Mouse (Mus musculus): ENCODE data around the gene Rnf13. TPM values are rescaled to one million over a fixed set of nuclear protein-coding genes. Genes with fewer than 3 reads are reported as not detected.

Rnf13 gene
- 91.0 and 93.9 TPM in 2 replicates for polyA plus RNA-seq (2015; fragmentation: Nextera tagmentation; extraction: Ambion mirVana)

DNA sequence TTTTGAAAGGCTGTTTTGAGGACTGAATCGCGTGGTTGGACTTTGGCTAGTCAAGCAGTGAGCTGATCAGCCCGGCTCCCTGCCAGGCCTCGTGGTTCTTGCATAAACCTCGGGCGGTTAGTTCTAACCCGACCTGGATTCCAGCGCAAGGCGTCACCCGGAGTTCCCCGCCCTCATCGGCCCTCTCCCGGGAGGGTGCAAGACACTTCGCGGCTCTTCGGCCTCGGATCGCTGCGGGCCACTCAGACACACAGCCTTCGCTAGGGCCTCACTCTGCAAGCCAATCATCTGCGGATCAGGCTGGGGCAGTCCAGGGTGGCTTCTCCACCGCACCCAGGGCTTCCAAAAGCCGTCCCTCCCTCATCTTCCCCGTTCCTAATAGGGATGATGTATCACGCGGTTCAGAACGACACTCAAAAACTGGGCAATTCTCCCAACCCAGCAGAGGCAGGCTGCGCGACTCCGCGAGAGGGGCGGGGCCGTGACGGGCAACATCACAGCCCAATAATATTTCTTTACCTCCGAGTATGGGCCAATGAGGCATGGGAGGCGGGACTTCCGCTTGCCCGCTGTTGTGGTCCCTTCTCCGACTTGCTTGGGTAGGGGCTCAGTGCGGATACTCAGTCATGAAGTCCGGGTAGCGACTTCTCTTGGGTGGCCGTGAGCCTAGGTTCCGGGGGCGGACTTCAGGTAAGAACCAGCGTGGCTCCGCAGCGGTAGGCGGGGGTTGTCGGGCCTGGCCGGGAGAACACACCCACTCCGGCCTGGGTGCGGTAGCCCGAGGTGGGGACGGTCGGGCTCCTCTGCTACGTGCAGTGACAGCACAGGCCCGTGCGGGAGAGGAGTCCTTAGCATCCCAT lies at the start of gene Rnf13:
Gene Rnf13 (plus strand): TSS at position 552 of the 860 bp plus-strand sequence.
- Histone ChIP-seq H3K27me3 (no peaks in the 10 kb centered on the region), H3K36me3 (no peaks in the 10 kb centered on the region), H3K4me2 (peak within 1 kb of the TSS; percentile 77), H3K27ac (replicated peaks) (peak within 1 kb of the TSS; percentile 94), H3K4me3 (peak within 1 kb of the TSS; percentile 83), H3K9me3 (no peaks in the 10 kb centered on the region), H3K4me1 (replicated peaks) (peaks cover 22% of the 10 kb centered on the region), H3K9ac (peak within 1 kb of the TSS; percentile 75)
- WGBS: under 1% methylated on average over 59 of the region's 59 CpGs
- peak; percentile 100 for ATAC-seq (ENCODE audit: low FRiP score, low read depth)

DNA sequence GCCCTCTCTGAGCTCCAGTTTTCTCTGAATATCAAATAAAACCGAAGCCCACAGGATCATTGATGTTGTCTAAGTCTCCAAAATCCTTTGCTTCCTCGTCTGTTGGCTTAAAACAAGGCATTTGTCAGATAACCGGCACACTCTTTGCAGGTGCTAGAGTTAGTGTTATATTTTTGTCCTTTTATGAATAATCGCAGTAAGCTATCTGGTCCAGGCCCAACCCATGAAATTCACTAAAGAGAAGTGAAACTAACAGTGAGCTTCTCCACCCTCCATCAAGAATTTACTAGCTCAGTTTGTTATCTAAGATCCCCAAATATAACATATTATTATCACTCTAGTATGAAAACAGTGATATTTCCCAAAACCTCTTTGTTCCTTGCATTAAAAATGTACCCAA lies 44.1 kb upstream of the Rnf13 start:
- H3K4me3 ChIP-seq: no peak overlapping the region
- no peak overlapping the region for H3K9ac ChIP-seq
- WGBS: 91% methylated on average over 4 of the region's 4 CpGs
- H3K36me3 ChIP-seq: no peaks in the 10 kb centered on the region
- no peaks in the 10 kb centered on the region for H3K27me3 ChIP-seq
- H3K27ac ChIP-seq (replicated peaks): no peak overlapping the region
- ATAC-seq (ENCODE audit: low FRiP score, low read depth): no peak
- no peak overlapping the region for H3K4me2 ChIP-seq
- H3K9me3 ChIP-seq: no peaks in the 10 kb centered on the region
- H3K4me1 ChIP-seq (replicated peaks): no peaks in the 10 kb centered on the region

DNA sequence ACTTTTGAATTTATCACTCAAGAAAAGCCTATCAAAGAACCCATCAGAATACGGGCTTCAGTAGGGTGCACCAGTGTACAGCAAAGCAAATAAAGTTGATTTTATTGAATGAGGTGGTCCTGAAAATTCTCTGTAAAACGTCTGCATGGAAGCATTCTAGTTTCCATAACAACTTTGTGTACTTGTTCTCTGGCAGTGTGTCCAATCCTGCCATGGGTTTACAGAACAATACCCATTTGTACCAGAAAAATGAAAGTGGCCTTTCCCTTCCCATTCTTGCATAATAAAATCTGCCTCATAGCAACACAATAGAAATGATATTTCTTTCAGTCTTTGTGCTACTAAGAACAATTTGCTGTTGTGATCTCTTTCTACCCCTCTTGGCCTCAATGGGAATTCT lies 43.1 kb upstream of the Rnf13 start, which contains the start of gene Ankub1:
Gene Ankub1 (minus strand): TSS at position 81 of the 400 bp plus-strand sequence.
- Histone ChIP-seq H3K4me2 (no peak within 1 kb of the TSS), H3K4me1 (replicated peaks) (no peaks in the 10 kb centered on the region), H3K36me3 (no peaks in the 10 kb centered on the region), H3K9ac (no peak within 1 kb of the TSS), H3K4me3 (no peak within 1 kb of the TSS), H3K27ac (replicated peaks) (no peak within 1 kb of the TSS), H3K9me3 (no peaks in the 10 kb centered on the region), H3K27me3 (no peaks in the 10 kb centered on the region)
- WGBS: 41% methylated on average over 2 of the region's 2 CpGs
- ATAC-seq (ENCODE audit: low FRiP score, low read depth): no peak

DNA sequence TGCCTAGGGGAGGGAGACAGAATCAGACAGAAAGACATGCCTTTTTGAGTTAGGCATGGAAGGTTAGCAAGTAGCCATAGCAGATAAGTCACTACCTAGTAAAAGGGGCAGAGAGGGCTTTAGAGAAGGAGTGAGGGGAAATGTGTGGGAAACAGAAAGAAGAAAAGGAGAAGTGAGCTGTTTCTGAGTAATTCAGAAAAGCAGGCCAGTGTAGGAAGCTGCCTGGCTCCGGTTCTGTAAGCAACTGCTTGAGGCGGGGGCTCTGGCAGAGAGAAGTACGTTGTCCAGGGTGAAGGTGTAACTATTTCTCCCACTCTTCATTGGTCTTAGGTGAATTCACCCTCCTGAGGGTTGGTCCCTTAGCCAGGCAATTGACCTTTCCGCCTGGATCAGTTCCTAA lies 39.6 kb upstream of the Rnf13 start:
- no peak overlapping the region for H3K9ac ChIP-seq
- H3K36me3 ChIP-seq: no peaks in the 10 kb centered on the region
- H3K9me3 ChIP-seq: no peaks in the 10 kb centered on the region
- ATAC-seq (ENCODE audit: low FRiP score, low read depth): no peak
- no peak overlapping the region for H3K4me3 ChIP-seq
- WGBS: 96% methylated on average over 4 of the region's 4 CpGs
- no peak overlapping the region for H3K4me2 ChIP-seq
- no peaks in the 10 kb centered on the region for H3K27me3 ChIP-seq
- no peaks in the 10 kb centered on the region for H3K4me1 ChIP-seq (replicated peaks)
- H3K27ac ChIP-seq (replicated peaks): no peak overlapping the region

DNA sequence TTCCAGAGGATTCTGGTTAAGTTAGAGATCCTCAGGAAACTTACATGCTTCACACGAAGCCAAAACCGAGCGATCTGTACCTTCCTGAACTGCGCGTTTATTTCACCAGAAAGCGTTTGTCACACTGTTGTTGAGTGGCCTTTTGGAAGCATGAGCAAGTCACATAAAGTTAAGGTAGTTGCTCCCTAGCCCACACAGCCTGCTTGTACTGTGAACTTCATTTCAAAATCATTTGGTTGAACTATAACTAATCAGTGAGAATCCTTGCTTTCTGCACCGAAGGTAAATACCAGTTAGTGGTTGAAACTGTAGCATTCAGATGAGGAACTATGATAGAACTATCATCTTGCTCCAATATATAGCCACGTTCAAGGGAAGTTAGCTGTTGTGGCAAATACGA lies 39.1 kb upstream of the Rnf13 start:
- Histone ChIP-seq H3K4me1 (replicated peaks) (no peaks in the 10 kb centered on the region), H3K4me3 (no peak overlapping the region), H3K27ac (replicated peaks) (no peak overlapping the region), H3K9me3 (no peaks in the 10 kb centered on the region), H3K27me3 (no peaks in the 10 kb centered on the region), H3K36me3 (no peaks in the 10 kb centered on the region), H3K9ac (no peak overlapping the region), H3K4me2 (no peak overlapping the region)
- ATAC-seq (ENCODE audit: low FRiP score, low read depth): no peak
- WGBS: 96% methylated on average over 9 of the region's 9 CpGs

DNA sequence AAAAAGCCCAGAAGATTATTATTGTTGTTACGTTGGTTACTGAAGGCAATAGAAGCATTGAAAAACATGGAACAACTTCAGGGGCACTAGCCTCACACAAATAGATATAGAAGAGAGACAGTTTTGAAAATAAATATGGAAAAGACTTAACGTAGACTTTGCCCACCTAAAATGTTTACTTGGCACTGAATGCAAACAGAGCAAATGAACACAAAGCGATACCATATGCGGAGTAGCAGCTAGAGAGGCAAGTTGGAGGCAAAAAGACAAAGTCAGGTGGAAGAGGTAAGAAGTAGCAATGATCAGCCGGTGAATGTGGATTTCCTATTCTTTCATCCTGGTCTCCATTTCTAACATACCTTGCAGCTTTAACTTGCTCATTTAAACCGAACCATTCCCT lies 21.7 kb upstream of the Rnf13 start:
- Histone ChIP-seq H3K4me2 (no peak overlapping the region), H3K9me3 (no peaks in the 10 kb centered on the region), H3K9ac (no peak overlapping the region), H3K4me3 (no peak overlapping the region), H3K27ac (replicated peaks) (no peak overlapping the region), H3K4me1 (replicated peaks) (no peaks in the 10 kb centered on the region), H3K36me3 (no peaks in the 10 kb centered on the region), H3K27me3 (no peaks in the 10 kb centered on the region)
- no peak for ATAC-seq (ENCODE audit: low FRiP score, low read depth)
- 89% methylated on average over 6 of the region's 6 CpGs for WGBS

DNA sequence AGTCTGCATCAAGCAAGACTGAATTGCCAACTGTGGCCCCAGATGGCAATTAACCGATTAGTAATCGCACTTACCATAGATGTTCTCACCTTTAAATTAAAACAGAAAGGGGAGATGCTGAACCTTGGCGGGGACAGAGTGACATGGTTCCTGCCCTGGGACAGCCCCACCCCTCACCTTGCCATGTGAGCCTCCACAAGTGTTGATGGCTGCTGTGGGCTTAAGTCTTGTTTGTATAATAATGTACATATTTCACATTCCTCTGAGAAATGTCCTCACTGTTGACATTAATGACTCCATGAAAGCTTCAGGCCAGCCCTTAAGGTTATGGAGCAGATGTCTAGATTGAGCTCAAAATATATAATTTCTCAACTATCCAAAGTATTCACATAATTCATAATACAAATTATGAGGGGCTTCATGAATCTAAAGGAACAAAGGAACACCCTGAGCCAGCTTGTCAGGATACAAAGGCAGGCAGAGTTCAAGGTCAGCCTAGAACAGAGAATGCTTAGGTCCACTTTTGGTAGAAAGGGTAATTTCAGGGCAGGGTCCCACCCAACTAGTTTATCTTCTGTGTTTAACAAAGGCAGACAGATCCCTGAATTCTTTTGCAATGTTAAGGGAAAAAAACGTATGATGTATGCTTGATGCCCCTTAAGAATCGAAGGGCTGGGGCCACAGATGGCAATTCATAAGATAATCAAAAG lies 3.5 kb upstream of the Rnf13 start:
- WGBS: 76% methylated on average over 5 of the region's 5 CpGs
- H3K9me3 ChIP-seq: no peaks in the 10 kb centered on the region
- H3K4me1 ChIP-seq (replicated peaks): peaks cover 15% of the 10 kb centered on the region
- no peak overlapping the region for H3K4me2 ChIP-seq
- H3K9ac ChIP-seq: no peak overlapping the region
- H3K27ac ChIP-seq (replicated peaks): no peak overlapping the region
- no peaks in the 10 kb centered on the region for H3K36me3 ChIP-seq
- ATAC-seq (ENCODE audit: low FRiP score, low read depth): no peak
- H3K4me3 ChIP-seq: no peak overlapping the region
- no peaks in the 10 kb centered on the region for H3K27me3 ChIP-seq

DNA sequence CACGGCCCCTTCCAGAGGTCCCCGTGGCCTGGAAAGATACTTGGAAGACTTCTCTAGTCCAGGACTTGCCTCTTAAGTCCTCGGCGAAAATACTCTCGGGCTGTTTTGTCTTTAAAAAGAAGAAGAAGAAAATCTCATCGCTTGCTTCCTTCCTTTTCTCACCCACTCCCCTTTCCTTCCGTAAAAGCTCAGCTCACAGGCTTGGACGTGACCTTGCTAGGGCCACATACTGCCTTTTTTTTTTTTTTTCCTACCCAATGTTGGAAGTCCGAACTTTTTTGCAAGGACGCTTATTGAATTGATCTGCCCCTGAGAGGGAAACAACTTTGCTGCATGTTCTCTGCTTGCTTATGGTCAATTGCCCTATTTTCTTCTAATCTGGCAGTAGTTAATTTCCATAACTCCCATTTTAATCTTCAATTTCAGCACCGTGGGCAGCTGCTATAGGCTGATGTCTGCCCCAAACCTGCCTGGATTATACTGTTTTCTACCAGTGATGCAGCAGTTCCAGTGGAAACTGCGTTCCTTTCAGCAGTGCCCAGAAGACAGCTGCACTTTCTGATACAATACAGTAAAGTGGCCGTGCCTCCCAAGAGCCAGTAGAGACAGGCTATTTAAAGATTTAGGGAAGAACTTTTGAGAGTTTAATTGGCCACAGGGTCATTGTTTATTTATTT lies 695 bp downstream of the Rnf13 start:
- Histone ChIP-seq H3K27me3 (no peaks in the 10 kb centered on the region), H3K4me3 (peak overlapping the region; percentile 83), H3K4me1 (replicated peaks) (peaks cover 22% of the 10 kb centered on the region), H3K27ac (replicated peaks) (peak overlapping the region; percentile 94), H3K9me3 (no peaks in the 10 kb centered on the region), H3K9ac (peak overlapping the region; percentile 75), H3K36me3 (no peaks in the 10 kb centered on the region), H3K4me2 (peak overlapping the region; percentile 77)
- ATAC-seq (ENCODE audit: low FRiP score, low read depth): no peak
- WGBS: 2% methylated on average over 13 of the region's 13 CpGs

DNA sequence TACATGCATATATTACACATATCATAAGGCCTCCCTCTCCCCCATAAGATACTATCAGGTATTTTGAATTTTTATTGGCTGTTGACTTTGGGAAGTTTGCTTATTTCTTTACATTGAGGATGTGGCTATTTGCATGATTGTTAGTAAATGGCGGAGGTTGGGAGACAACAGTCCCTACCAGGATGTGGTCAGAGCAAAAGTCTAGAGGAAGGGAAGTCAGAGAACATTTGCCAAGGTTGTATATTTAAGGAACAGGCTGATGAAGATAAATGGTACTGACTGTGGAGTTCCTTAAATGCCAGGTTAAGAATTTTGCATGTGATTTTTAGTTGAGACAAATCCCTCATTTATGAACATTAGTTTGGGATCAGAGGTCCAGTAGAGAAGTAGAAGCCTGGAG lies 4.0 kb downstream of the Rnf13 start:
- Histone ChIP-seq H3K4me1 (replicated peaks) (peaks cover 21% of the 10 kb centered on the region), H3K36me3 (no peaks in the 10 kb centered on the region), H3K9me3 (no peaks in the 10 kb centered on the region), H3K4me3 (no peak overlapping the region), H3K9ac (no peak overlapping the region), H3K27ac (replicated peaks) (no peak overlapping the region), H3K27me3 (no peaks in the 10 kb centered on the region), H3K4me2 (no peak overlapping the region)
- ATAC-seq (ENCODE audit: low FRiP score, low read depth): no peak
- 98% methylated on average over 1 of the region's 1 CpGs for WGBS

DNA sequence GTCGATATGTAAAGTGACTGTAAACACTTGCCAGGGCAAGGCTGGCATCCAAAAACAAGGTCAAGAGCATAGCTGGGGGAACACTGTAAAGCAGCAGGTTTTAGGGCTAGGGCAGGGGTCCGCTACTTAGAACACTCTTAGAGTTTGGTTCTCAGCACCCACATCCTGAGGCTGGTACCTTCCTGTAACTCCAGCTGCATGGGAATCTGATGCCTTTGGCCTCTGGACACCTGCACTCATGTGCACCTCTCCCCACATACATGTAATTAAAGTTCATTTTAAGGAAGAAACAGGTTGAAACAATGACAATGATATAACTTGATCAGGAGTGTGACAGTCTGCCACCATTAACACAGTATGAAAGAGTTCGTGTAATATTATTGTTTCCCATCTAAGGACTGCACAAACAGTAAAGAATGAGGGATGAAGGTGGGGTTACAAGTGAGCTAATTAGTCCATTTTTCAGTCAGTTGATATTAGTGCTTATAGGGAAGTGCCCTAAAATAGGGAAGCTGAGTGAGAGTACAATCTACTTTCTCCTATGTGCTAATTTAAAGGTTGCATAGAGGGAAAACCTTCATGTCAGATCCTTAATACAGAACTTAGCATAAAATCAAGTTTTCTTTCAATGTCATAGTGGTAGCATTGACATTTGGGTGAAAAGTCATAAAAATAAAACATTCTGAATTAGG lies 12.9 kb downstream of the Rnf13 start:
- no peaks in the 10 kb centered on the region for H3K27me3 ChIP-seq
- no peaks in the 10 kb centered on the region for H3K4me1 ChIP-seq (replicated peaks)
- no peak overlapping the region for H3K4me3 ChIP-seq
- H3K4me2 ChIP-seq: no peak overlapping the region
- no peak overlapping the region for H3K27ac ChIP-seq (replicated peaks)
- H3K9ac ChIP-seq: no peak overlapping the region
- WGBS: 88% methylated on average over 3 of the region's 3 CpGs
- ATAC-seq (ENCODE audit: low FRiP score, low read depth): no peak
- no peaks in the 10 kb centered on the region for H3K36me3 ChIP-seq
- no peaks in the 10 kb centered on the region for H3K9me3 ChIP-seq

DNA sequence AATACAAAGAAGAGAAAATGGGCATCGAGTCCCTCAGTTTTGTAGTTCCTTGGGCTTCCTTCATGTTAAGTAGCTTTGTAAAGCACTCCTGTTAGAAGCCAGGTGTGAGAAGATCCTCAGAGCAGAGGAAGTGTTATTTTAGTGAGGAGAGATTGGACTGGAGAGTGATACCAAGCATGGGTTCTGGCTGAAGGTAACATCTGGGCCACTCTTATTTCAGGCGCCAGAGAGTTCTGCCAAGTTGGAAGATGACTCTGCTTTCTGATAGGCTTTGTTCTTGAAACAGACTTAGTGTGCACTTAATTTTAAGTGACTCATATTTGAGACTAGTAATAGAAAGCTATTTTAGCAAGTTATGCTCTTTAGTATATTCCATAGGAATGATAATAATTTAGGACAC lies 41.1 kb downstream of the Rnf13 start:
- no peaks in the 10 kb centered on the region for H3K27me3 ChIP-seq
- no peaks in the 10 kb centered on the region for H3K4me1 ChIP-seq (replicated peaks)
- no peaks in the 10 kb centered on the region for H3K9me3 ChIP-seq
- no peak overlapping the region for H3K4me3 ChIP-seq
- no peak for ATAC-seq (ENCODE audit: low FRiP score, low read depth)
- no peak overlapping the region for H3K9ac ChIP-seq
- no peak overlapping the region for H3K27ac ChIP-seq (replicated peaks)
- 97% methylated on average over 2 of the region's 2 CpGs for WGBS
- no peak overlapping the region for H3K4me2 ChIP-seq
- peaks cover 6% of the 10 kb centered on the region for H3K36me3 ChIP-seq

Data from hindbrain, embryonic 15.5 days (tissue).